Mouse (Mus musculus) neural tube, embryonic 10.5 days (tissue): Measurements from ENCODE around the gene Slc24a2.

ENCODE experiments used
- DNase-seq: peaks from one replicate; pipeline ENCODE4 v3.0.0-alpha.2; 2017; ENCODE audit warnings: low spot score; ENCODE audit errors: extremely low spot score

Slc24a2 gene

GRCm38 (mm10) chr4:87119758-87120157, 110.5 kb downstream of the Slc24a2 start:
- DNase-seq: no peak

- no peak for DNase-seq
Observed at GRCm38 (mm10) chr4:87115726-87116125, 114.6 kb downstream of the Slc24a2 start.

- DNase-seq: no peak
Observed at GRCm38 (mm10) chr4:87109331-87110059, 120.8 kb downstream of the Slc24a2 start.

GRCm38 (mm10) chr4:87100936-87101335, 129.3 kb downstream of the Slc24a2 start:
- DNase-seq: no peak

GRCm38 (mm10) chr4:87096186-87096585, 134.1 kb downstream of the Slc24a2 start:
- DNase-seq: no peak

- no peak for DNase-seq
Observed at GRCm38 (mm10) chr4:87093612-87094011, 136.7 kb downstream of the Slc24a2 start.

- no peak for DNase-seq
Observed at GRCm38 (mm10) chr4:87090841-87091240, 139.4 kb downstream of the Slc24a2 start.

GRCm38 (mm10) chr4:87088713-87089112, 141.6 kb downstream of the Slc24a2 start:
- DNase-seq: no peak

- DNase-seq: no peak
Observed at GRCm38 (mm10) chr4:87087597-87087996, 142.7 kb downstream of the Slc24a2 start.

- peak; percentile 15 for DNase-seq
Observed at GRCm38 (mm10) chr4:87086933-87087577, 143.2 kb downstream of the Slc24a2 start.

- no peak for DNase-seq
Observed at GRCm38 (mm10) chr4:87081321-87081720, 149.0 kb downstream of the Slc24a2 start.

GRCm38 (mm10) chr4:87079305-87079704, 151.0 kb downstream of the Slc24a2 start:
- DNase-seq: no peak

GRCm38 (mm10) chr4:87078726-87079125, 151.6 kb downstream of the Slc24a2 start:
- DNase-seq: no peak

- DNase-seq: no peak
Observed at GRCm38 (mm10) chr4:87075761-87076160, 154.5 kb downstream of the Slc24a2 start.

GRCm38 (mm10) chr4:87068121-87068520, 162.2 kb downstream of the Slc24a2 start:
- no peak for DNase-seq

- DNase-seq: no peak
Observed at GRCm38 (mm10) chr4:87065227-87065626, 165.1 kb downstream of the Slc24a2 start.

GRCm38 (mm10) chr4:87064561-87064960, 165.7 kb downstream of the Slc24a2 start:
- no peak for DNase-seq

GRCm38 (mm10) chr4:87062771-87063253, 167.5 kb downstream of the Slc24a2 start:
- no peak for DNase-seq

GRCm38 (mm10) chr4:87061696-87062095, 168.6 kb downstream of the Slc24a2 start:
- no peak for DNase-seq

GRCm38 (mm10) chr4:87057572-87057971, 172.7 kb downstream of the Slc24a2 start:
- no peak for DNase-seq

GRCm38 (mm10) chr4:87055768-87056167, 174.5 kb downstream of the Slc24a2 start:
- DNase-seq: no peak

- no peak for DNase-seq
Observed at GRCm38 (mm10) chr4:87052881-87053280, 177.4 kb downstream of the Slc24a2 start.

- no peak for DNase-seq
Observed at GRCm38 (mm10) chr4:87049061-87049460, 181.2 kb downstream of the Slc24a2 start.
